Mouse (Mus musculus) kidney, postnatal 0 days (tissue): ENCODE measurements around the gene Ttll6. TPM values are rescaled to one million over a fixed set of nuclear protein-coding genes. Genes with fewer than 3 reads are reported as not detected.

Experiments
- ATAC-seq: fragments of 200-750 bp; cut with Nextera tagmentation; replicated peaks from 2 replicates; pipeline ENCODE4 v1.8.0; 2017; ENCODE audit warnings: low read depth, moderate number of reproducible peaks, moderate TSS enrichment, moderate library complexity; ENCODE audit not compliant: low FRiP score
- DNase-seq: peaks from one replicate; pipeline ENCODE4 v3.0.0-alpha.2; 2016; ENCODE audit warnings: low spot score
- H3K27ac ChIP-seq: fragments of 300-500 bp; sonication (generic); 2 replicates; pipeline ENCODE4 v1.5.1; 2014; ENCODE audit warnings: mild to moderate bottlenecking
- H3K27me3 ChIP-seq: fragments of 300-500 bp; sonication (generic); 2 replicates; pipeline ENCODE4 v1.6.1; 2014; ENCODE audit warnings: low read length, mixed read lengths; ENCODE audit not compliant: insufficient read depth
- H3K36me3 ChIP-seq: fragments of 300-500 bp; sonication (generic); 2 replicates; pipeline ENCODE4 v1.6.1; 2014; ENCODE audit warnings: low read length, mixed read lengths; ENCODE audit not compliant: insufficient read depth
- H3K4me1 ChIP-seq: fragments of 300-500 bp; sonication (generic); replicated peaks from 2 replicates; pipeline ENCODE4 v1.6.1; 2014; ENCODE audit warnings: antibody characterized with exemption, low read length, mixed read lengths; ENCODE audit not compliant: insufficient read depth
- H3K4me2 ChIP-seq: fragments of 300-500 bp; sonication (generic); 2 replicates; pipeline ENCODE4 v1.6.1; 2014; ENCODE audit warnings: mild to moderate bottlenecking, low read length, moderate library complexity, mixed read lengths
- H3K4me3 ChIP-seq: fragments of 300-500 bp; sonication (generic); replicated peaks from 2 replicates; pipeline ENCODE4 v1.5.1; 2014; ENCODE audit warnings: low read depth, low read length
- H3K9ac ChIP-seq: fragments of 300-500 bp; sonication (generic); 2 replicates; pipeline ENCODE4 v1.6.1; 2014; ENCODE audit warnings: low read depth, low read length
- H3K9me3 ChIP-seq: fragments of 300-500 bp; sonication (generic); replicated peaks from 2 replicates; pipeline ENCODE4 v1.6.1; 2016; ENCODE audit warnings: low read length, inconsistent platforms, mixed read lengths
- CTCF ChIP-seq: IDR thresholded peaks from 2 replicates; pipeline ENCODE4 v1.5.1; 2016; ENCODE audit warnings: antibody characterized with exemption, low read depth, mild to moderate bottlenecking, moderate library complexity
- WGBS: fragments of 180-500 bp; shearing (Covaris S2); extraction: QIAGEN DNeasy Blood & Tissue Kit; methylation state at CpG from one replicate; pipeline ENCODE4 v1.1.7; 2014; 5-methylcytosine and 5-hydroxymethylcytosine counted together
- polyA plus RNA-seq: library from polyadenylated mRNA; unstranded; fragments of >200 nt; fragmentation: Nextera tagmentation; extraction: Ambion mirVana; gene quantifications from 2 replicates; pipeline ENCODE4 v1.2.1, GENCODE M21; 2015

Gene Ttll6
- polyA plus RNA-seq, 1 experiment from 2014 or later, result 0.04 TPM

DNA sequence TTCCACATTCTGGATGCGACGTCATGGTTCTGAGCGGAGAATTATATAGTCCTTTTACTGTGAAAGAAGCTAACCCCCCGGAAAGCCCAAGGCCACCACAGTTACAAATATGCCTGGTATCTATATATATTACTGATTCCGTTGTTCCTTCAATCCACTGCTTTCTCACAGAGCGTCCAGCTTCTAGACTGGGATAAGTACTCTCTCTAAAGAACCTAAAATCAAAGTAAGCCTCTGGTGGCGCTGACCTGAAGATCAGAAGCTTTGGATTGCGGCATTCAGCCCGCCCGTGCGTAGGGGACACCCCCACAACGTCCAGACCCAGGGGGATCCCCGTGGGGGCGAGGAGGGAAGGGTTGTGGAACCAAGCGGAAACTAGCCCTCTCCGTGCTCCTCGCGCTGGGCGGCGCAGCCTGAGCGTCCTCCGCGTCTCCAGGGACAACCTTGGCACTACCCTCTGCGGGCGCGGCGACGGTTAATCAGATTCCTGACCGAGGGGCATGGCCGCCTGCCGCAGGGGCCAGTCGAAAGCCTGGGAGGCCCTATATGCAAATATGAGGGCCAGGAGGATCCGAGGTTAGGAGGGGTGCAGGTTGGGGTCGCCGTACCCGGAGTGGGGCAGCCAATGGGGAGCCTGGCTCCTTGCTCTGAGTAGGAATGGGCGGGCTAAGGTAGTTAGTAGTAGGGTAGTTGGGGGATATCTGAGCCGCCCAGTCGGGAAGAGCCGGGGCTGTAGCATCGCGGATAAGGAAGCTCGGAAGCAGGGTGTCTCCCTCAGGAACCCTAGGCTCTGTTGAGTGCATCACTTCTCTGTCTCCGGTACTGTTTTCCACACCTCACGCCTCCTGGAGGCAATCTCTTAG lies 9.3 kb upstream of the Ttll6 start:
- DNase-seq (peak; percentile 28), ATAC-seq (no peak)
- Histone ChIP-seq H3K9me3 (no peaks in the 10 kb centered on the region), H3K4me1 (0 out of 2 replicates have a peak, but pooled peaks cover 5% of the 10 kb centered on the region), H3K36me3 (no peaks in the 10 kb centered on the region), H3K9ac (no peak overlapping the region), H3K4me3 (peak overlapping the region; percentile 39), H3K4me2 (peak overlapping the region; percentile 76), H3K27ac (no peak overlapping the region), H3K27me3 (peaks cover 17% of the 10 kb centered on the region; the same call in 1 of the 2 replicates)
- TF ChIP-seq CTCF, result no peak
- 1% methylated on average over 44 of the region's 45 CpGs for WGBS

- H3K4me3 ChIP-seq, result no peak overlapping the region
- no peak overlapping the region for H3K27ac ChIP-seq
- DNase-seq, result no peak
- TF ChIP-seq CTCF, result no peak
- H3K9ac ChIP-seq, result no peak overlapping the region
- H3K27me3 ChIP-seq, result 0 out of 2 replicates have a peak, but pooled peaks cover 13% of the 10 kb centered on the region
- H3K4me1 ChIP-seq, result no peaks in the 10 kb centered on the region; the same call in 1 of the 2 replicates
- no peak overlapping the region for H3K4me2 ChIP-seq
- no peaks in the 10 kb centered on the region for H3K9me3 ChIP-seq
- no peaks in the 10 kb centered on the region for H3K36me3 ChIP-seq
- no peak for ATAC-seq
- WGBS, result 46% methylated on average over 10 of the region's 10 CpGs
Observed at GRCm38 (mm10) chr11:96130606-96131005, 3.0 kb upstream of the Ttll6 start.

GRCm38 (mm10) chr11:96135847-96136246 lies 2.3 kb downstream of the Ttll6 start:
- WGBS, result 81% methylated on average over 8 of the region's 8 CpGs
- no peak for ATAC-seq

GRCm38 (mm10) chr11:96140726-96141175 lies 7.2 kb downstream of the Ttll6 start:
- H3K9me3 ChIP-seq, result no peaks in the 10 kb centered on the region
- H3K9ac ChIP-seq, result no peak overlapping the region
- no peaks in the 10 kb centered on the region for H3K36me3 ChIP-seq
- no peak overlapping the region for H3K4me2 ChIP-seq
- H3K27ac ChIP-seq, result 0 out of 2 replicates have a peak overlapping the region, but pooled peaks have one; percentile 37
- WGBS, result 8% methylated on average over 4 of the region's 4 CpGs
- H3K27me3 ChIP-seq, result peaks cover 6% of the 10 kb centered on the region; the same call in 1 of the 2 replicates
- ATAC-seq (peak; percentile 88), DNase-seq (peak; percentile 83)
- H3K4me3 ChIP-seq, result no peak overlapping the region
- no peak for TF ChIP-seq CTCF
- H3K4me1 ChIP-seq, result no peaks in the 10 kb centered on the region

More at GRCm38 (mm10) chr11:96135847-96136246, 2.3 kb downstream of the Ttll6 start:
- DNase-seq, result no peak
- TF ChIP-seq CTCF, result no peak
- Histone ChIP-seq H3K4me3 (no peak overlapping the region), H3K36me3 (no peaks in the 10 kb centered on the region), H3K4me2 (no peak overlapping the region), H3K27me3 (0 out of 2 replicates have a peak, but pooled peaks cover 7% of the 10 kb centered on the region), H3K4me1 (no peaks in the 10 kb centered on the region; the same call in 1 of the 2 replicates), H3K9ac (no peak overlapping the region), H3K9me3 (no peaks in the 10 kb centered on the region), H3K27ac (no peak overlapping the region)

- no peak for ATAC-seq
- no peak overlapping the region for H3K4me2 ChIP-seq
- no peak overlapping the region for H3K4me3 ChIP-seq
- no peaks in the 10 kb centered on the region for H3K36me3 ChIP-seq
- no peak for DNase-seq
- no peak overlapping the region for H3K27ac ChIP-seq
- WGBS, result 64% methylated on average over 4 of the region's 4 CpGs
- H3K27me3 ChIP-seq, result peaks cover 15% of the 10 kb centered on the region; the same call in 1 of the 2 replicates
- H3K9ac ChIP-seq, result no peak overlapping the region
- no peaks in the 10 kb centered on the region for H3K4me1 ChIP-seq
- TF ChIP-seq CTCF, result no peak
- no peaks in the 10 kb centered on the region for H3K9me3 ChIP-seq
Observed at GRCm38 (mm10) chr11:96143766-96144165, 10.2 kb downstream of the Ttll6 start.

DNA sequence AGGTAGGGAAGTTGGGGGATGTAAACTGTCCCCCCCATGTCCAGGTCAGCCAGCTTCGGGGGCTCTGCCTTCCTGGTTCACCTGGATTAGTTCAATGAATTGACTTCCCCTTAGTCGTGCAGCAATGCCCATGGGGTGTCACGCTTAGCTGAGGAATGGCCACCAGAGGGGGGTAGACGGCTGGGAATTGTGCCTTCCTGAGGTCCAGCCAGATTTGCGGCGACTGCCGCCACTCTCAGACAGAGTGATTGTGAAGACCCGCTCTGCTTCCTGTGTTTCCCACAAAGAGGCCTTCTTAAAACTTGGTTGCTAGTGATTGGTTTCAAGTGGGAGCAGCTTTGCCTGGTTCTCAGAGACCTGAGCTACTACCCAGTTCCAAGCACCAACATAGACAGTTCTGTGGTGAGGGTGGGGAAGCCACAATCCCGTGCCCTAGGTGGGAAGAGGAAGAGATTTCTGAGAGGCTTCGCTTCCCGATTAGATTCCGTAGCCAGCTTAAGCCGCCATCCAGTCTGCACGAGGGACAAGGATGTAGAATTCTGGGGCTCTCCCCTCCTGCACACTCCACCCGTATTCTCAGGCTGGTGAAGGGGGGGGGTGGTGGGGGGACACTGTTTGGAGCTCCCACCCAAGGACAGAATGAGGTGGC lies 12.2 kb downstream of the Ttll6 start:
- TF ChIP-seq CTCF, result peak; percentile 92
- peak; percentile 70 for ATAC-seq
- no peak overlapping the region for H3K27ac ChIP-seq
- DNase-seq, result peak; percentile 92
- H3K4me2 ChIP-seq, result peak overlapping the region; percentile 36
- no peaks in the 10 kb centered on the region for H3K36me3 ChIP-seq
- H3K4me1 ChIP-seq, result no peaks in the 10 kb centered on the region
- 0 out of 2 replicates have a peak overlapping the region, but pooled peaks have one; percentile 1 for H3K4me3 ChIP-seq
- no peak overlapping the region for H3K9ac ChIP-seq
- H3K27me3 ChIP-seq, result peaks cover 15% of the 10 kb centered on the region; the same call in 1 of the 2 replicates
- WGBS, result under 1% methylated on average over 15 of the region's 15 CpGs
- H3K9me3 ChIP-seq, result no peaks in the 10 kb centered on the region
